Mouse (Mus musculus): ENCODE results near the gene Epop.

DNA sequence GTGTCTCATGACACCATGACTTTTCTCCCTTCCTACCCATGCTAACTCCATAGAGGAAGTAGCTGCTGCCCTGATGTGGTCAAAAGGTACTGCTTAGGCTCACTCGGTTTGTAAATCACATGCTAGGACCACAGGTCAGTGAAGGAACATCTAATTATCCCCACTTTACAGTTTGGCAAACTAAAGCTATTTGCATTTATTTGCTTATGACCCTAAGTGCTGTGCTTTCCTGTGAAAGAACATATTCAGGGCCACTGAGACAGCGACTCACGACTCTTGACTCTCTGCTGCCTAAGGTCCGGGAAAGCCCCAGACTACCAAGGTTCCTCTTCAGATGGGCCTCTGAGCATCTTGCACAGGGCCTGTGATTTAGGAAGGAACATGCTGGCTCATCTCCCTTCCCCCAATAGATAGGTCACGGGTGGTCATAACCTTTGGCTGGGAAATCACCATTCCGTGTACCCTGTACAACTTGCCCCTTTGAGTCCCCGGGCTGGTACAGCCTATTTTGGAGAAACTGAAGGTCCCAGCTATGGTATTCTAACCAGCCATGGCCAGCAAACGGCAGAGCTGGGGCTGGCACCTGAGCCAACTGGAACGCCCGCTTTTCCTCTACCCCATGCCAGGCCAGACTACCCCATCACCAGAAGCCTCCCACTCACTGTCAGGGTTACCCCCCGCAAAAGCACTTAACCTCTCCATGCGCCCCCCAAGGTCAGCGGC is 29.9 kb upstream of the Epop start:
- TF ChIP-seq POLR2A (IDR thresholded peaks at IDR 0.05; ENCODE audit: insufficient read length, low read depth) = no peak
- TF ChIP-seq MAX (IDR thresholded peaks at IDR 0.05; ENCODE audit: low read depth) = no peak
- TF ChIP-seq MYOG (IDR thresholded peaks at IDR 0.05; ENCODE audit: control insufficient read depth in 1 of 3, insufficient read depth in 1 of 3, insufficient read length in 2 of 3, low read depth in 2 of 3) = no peak
- no peak for TF ChIP-seq USF1 (IDR thresholded peaks at IDR 0.05; ENCODE audit: low read depth)
- TF ChIP-seq MYOD1 (IDR thresholded peaks at IDR 0.05; ENCODE audit: control insufficient read depth in 1 of 3, insufficient read length in 2 of 3, low read depth in 2 of 3) = no peak
- no peak for TF ChIP-seq SRF (IDR thresholded peaks at IDR 0.05; ENCODE audit: control insufficient read depth, insufficient read length, low read depth)
- TF ChIP-seq TCF3 (IDR thresholded peaks at IDR 0.05; ENCODE audit: insufficient read length, low read depth) = no peak
- no peak for TF ChIP-seq TCF12 (IDR thresholded peaks at IDR 0.05; ENCODE audit: insufficient read depth, poor library complexity, severe bottlenecking)
